Mouse (Mus musculus) NIH3T3 (cell line): ENCODE measurements at regions not wholly inside any gene's neighbourhood (a gene's known extent, or its start where the extent isn't known, plus 50 kb on each side); places are given as distances from the start of the nearest gene placed in this dataset.

Experiments
- DNase-seq: peaks from one replicate; pipeline ENCODE4 v3.0.0-alpha.2; 2012; ENCODE audit warnings: low read depth

DNA sequence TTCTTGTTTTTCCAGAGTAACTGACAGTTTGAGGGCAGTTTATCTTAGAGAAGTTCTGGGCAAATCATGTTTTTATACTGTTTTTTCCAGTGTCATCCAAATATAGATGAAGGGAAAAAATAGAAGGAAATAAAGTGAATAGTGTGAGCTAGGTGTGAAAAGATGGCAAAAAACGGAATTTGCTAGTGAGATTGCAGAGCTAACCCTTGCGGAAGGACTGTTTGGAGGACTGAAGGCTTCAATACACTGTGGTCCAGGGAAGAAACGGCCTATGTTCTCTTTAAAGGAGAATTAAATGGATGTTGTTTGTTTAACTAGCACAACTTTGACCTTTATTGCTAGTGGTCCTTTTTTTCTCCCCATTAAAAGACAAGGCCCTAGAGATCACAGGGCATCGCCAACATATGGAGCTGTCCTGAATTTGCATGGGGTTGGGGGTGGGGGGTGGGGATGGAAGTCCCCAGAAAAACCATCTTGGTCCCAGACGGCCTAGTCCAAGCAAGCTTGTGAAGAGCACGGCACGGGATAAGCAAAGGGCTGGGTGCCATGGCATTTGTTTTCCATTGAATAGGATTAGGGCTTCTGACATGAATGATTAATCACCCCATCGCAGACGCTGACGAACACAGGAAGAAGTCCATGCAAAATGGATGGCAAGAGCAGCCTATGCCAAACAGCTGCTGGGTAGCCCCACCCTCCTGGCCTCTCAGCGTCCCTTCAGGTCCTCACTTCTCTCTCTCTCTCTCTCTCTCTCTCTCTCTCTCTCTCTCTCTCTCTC, 480.0 kb downstream of the Nuf2 start:
- no peak for DNase-seq

DNA sequence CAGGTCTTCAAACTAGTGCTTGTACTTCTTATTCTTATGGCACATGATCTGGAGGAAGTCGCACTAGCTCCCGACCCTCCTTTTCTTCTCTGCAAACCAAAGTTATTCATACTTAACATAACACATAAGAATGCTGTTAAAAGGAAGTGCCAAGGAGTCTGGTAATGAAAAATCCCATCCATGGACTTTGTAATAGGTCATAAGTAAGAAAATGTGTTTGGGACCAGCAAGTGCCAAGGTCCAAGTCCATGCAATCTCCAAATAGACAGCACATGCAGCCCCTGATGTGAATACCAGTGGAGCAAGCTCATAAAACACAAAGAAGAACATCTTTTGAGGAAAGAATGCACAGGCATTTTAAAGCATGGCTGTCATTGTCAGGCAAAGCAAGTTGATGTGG, 481.4 kb downstream of the Nuf2 start:
- DNase-seq: no peak

DNA sequence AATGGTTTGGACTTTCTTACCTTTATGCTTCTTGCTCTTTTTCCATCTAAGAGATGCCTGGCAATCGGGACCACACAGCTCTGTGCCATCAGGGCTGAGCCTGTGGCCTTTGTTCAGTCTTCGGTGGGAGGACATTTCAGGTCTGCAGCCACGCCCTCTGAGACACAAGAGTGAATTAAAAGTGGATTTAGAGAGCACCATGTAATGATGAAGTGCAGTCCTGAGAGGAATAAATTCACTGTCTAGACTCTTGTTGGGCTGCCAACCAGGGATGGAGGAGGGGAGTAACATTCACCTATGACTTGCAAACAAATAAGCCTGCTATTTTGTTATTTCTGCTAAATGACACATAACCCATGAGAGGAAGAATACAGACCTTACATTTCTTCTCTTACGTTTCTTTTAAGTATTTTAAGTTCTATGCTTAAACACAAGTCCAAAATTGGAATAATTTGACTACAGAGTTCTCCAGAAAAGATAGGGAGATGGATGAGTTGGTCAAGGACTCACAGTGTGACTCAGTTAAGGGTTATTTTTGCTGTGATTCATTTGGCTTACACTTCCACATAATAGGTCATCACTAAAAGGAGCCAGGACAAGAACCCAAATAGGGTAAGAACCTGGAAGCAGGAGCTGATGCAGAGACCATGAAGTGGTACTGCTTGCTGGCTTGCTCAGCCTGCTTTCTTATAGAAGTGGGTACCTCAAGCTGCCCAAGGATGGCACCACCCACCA, 484.3 kb downstream of the Nuf2 start:
- peak; percentile 56 for DNase-seq

DNA sequence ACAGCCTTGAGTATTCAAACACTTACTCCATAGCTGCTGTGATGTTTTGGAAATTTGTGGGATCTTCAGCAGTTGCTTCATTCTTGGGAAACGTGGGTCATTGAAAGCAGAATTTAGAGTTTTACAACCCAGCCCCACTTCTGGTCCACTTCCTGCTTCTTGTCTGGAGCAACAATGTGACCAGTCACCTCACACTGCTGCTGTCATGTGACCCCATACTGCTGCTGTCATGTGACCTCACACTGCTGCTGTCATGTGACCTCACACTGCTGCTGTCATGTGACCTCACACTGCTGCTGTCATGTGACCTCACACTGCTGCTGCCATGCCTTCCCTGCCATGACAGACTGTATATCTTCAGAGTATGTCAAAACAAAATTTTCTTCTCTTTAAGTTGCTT, 497.7 kb downstream of the Nuf2 start:
- no peak for DNase-seq

DNA sequence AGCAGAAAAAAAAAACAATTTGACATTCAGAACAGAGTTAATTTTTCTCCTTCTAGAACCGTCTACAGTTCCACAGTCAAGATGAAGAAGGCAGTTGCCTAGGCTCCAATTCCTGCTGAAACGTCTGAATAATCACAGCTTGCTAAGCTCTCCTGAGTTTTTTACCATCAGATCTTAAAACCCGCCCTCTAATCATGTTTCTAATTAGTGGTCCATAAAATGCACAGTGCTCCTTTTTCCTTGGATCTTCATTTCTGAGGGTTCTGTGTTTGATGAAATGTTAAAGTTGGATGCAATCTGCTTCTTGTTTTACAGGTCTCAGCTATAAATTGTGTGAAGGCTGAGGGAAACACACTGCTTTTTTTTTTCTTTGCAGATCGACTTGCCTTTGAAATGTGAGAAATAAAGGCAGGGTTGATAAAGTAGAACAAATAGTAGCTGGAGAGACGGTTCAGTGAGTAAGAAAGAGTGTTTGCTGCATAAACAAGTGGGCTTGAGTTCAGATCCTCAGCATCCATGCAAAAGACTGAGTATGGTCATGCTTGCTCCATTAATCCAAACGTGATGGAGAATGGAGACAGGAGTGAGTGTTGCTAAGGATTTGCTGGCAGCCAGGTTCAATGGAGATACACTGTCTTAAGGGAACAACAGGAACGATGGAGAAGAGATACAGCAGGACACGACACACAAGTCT, 499.3 kb downstream of the Nuf2 start:
- DNase-seq: no peak

DNA sequence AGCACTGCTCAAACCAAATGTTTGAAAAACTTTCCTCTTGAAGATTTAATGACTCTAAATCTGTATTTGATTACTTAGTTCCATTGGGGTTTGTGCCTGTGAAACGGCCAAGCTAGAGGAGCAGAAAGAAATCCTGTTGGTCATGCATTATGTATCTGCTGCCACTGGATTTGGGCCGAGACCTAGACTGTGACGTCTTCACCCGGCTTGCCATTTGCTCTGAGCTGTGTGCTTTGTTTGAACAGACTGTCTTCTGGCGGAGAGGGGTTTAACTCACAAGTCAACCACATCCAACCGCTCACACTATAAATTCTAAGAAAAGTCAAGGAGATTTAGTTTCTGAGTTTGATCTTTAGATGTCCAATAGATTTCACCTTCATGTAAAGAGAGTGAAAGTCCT, 503.6 kb downstream of the Nuf2 start:
- peak; percentile 8 for DNase-seq

DNA sequence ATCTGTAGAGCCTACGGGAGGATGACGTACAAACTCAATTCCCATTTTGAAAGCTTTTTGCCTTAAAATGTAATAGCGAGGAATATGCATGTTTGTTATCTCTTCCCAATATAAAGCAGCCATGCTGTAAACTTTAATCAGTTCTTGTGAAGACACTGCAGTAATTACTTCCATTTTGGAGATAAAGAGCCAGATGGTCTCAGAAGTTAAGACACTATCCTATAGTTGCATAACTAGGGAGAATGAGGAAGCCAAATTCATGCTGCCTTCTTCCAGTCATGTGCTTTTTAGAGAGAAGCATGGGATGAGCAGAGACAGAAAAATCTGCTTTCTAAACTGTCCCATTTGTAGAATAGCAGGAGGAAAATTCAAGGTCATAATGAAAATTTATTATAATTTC, 504.0 kb downstream of the Nuf2 start:
- DNase-seq: no peak

DNA sequence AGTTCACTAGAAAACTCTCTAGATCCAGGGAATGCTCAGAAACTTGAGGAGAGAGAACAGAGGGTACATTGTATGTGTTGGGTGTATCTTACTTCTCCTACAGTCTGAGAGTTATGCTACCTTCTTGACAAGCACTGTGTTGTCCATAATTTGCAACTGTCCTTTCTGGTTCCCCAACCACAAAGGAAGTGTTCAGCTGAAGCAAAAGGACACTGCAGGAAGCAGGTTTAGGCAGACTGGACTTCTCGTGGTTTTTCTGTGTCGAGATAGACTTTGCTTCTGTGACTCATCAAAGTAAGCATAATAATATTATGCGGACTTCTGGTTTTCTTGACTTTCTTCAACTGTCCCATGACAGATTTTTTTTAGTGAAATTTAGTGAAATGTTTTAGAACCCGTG, 506.7 kb downstream of the Nuf2 start:
- DNase-seq: no peak

DNA sequence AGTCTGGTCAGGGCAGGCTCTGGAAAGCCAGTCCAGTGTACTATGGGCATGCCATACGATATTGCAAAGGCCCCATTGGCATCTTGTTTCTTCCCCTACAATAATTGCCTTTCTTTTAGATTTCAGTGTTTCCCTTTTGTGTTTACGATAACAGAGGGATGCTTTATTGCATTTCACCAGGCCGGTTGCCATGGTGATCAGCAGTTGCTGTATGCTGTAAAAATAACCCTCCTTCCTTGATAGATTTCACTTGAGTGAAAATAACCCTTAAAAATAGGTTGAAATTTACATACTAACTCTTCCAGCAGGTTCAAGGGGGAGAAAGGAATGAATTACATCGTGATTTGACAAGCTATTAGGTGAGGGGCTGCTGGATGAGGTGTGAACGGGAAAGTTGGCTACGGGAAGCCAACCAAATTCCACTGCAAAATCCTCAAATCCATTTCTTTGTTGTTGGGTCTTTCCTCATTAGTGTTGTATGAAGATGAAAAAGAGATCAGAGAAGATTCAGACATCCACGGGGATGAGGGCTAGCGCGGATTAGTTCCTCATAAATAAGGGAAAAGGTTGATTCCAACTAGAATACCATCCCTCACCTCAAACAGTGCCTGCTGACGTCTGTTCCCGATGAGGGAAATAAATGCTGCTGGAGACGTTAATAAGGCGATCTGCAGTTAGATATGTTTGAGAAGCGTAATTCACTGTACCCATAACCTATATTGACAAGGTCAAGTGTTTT, 539.6 kb downstream of the Nuf2 start:
- DNase-seq: no peak

DNA sequence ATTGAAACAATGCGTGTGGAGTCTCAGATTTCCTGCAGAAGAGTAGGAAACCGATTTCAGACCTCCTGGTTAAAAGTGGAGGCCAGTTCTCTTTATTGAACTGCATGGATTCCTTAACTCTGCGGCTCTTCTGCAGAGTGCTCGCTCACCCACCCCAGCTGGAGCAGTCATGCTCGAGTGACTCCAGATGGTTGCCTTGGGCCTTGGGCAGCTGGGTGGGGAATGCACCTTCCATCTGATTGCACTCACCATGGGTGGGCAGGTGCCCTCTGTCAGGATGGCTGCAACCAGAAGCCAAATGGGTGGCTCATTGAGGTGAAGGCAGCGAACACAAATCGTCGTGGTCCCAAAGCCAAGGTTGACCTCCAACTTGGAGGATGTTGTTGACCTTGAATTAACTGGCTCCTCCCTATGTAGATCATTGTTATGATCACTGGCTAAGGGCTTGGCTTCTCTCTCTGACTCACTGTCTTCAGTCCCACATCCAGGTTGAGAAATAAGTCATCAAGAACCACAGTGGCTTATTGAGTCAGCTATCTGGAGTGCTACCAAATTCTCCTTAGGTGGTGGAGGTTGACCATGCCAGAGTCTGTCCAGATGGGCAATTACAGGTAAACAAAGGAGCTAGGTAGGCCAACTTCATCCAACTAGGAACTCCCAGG, 543.1 kb upstream of the Pbx1 start:
- DNase-seq: no peak

DNA sequence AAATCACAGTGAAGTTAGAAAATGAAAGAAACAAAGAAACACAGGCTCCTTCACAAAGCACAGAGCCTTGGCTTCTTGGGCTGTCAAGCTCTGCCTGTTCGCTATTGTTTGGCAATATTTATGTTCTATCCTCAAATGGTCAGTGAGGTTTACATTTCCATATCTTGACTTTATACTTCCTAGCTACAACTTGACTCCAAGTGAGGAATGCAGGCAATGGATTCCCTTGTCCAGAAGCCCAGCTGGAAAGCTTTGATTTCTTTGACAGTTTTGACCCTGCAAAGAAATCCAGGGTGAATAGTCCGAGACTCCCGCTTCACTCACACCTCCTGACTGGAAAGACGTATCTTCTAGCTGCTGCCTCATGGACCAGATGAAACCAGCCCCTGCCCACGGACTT, 537.3 kb upstream of the Pbx1 start:
- DNase-seq: no peak

DNA sequence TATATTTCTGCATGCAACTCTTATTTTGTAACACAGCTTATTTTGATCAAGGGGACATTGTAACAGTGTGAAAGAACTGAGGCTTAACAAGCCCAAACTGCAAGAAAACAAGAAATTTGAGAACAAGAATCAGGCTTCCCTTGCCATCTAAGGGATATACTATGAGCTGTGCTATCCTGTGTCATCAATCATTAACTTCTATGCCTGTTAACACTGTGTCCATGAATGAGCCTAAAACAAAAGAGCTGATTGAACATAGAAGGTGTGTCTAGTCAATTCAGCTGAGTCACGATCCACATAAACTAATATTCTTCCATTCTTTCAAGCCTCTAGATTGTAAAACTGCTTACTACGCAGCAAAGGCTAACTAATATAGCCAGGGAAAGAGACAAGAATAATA, 535.3 kb upstream of the Pbx1 start:
- no peak for DNase-seq

DNA sequence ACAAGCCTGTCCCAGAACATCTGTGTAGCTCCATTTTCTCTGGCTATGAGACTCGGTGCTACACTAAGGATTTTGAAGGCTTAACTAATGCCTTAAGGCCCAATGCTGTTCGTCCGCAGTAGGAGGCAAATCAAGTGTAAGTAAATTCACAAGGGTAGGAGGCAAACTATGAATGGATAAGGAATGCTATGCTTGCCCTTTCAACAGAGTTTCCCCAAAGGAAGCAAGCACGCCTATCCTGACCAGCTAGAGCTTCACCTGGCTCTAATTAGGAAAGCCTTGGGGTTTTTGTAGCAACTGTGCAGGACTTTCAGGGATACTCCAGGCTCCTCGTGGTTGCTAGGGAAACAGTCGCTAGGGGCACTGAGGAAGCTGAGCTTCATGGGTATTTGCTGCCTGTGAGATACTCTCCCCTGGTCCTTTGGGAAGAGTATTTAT, 532.4 kb upstream of the Pbx1 start:
- peak; percentile 8 for DNase-seq

DNA sequence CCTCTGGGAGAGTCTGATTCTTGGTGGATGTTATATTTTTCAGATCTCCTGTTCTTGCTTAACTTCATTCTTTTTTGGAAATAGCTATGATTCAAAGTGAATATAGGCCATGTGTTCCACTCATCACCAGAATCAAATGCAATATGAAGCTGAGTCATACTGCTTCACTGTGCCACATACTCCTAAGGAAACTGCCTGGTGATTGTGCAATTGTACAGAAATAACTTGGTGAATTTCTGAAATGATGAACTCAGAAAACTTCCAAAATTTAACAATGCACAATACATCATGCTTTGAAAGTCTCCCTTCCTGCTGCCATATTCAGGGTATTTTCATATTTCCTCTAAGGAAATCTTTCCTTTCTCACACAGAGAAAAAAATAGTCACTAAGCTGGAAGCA, 518.9 kb upstream of the Pbx1 start:
- no peak for DNase-seq

DNA sequence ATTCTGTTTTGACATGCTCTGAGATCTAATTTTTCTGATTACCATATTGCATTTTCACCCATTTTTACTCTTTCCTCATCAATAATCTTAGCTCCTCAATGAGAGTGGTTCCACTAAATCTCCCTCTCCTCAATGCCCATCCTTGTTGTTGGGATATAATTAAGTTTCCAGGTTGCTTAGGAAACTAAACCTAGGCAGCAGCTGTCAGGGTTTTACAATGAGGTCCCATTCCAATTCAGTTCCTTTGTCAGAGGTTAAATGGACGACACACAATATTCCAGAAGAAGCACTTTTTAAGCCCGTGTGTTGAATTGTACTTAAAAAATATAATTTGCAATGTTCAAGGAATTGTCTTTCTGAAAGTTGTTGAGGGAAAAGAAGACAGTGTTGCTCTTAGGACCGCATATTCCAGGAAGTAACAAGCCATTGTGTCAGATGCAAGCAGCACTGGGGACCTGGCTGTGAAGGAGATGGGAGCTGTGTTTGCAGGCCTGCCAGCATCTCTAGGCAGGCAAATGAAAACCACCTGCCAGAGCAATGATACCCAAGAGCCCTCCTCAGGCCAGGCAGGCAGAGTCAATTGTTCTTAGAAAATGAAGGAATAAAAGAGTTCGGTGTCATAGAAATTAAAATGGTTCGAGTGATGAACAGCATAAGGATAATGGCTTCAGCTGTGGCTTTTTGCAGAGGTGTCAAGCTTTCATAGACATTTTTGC, 492.2 kb upstream of the Pbx1 start:
- DNase-seq: no peak

DNA sequence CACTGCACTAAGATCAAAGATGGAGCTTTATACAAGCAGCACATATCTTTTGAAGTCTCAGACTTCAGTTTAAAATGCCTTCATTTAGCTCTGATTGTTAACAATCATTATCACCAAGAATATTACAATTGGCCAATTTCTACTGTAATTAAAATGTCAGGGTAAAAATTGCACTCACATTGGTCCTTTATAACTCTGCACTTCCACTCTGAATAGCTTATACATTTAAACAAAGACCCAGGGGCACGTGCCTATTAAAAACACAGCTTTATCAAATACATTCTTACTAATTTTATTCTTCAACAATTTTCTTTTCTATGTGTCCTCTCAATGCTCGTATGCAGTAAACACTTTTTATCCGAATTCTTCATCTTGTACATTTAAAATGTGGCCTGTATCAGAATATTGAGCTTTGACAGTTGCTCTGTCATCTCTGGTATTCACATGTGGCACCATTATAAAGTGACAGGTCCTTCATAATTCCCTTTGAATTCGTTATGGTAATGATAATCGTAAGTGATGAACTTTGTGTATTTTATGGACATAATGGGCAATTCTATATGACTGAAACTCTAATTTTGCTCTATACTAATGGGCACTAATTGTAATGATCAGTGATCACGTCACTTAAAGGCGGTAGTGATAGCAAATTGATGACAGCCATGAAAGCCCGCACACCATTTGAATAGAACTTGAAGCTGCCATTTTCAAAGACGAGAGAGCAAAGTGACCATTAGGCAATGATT, 486.4 kb upstream of the Pbx1 start:
- no peak for DNase-seq

DNA sequence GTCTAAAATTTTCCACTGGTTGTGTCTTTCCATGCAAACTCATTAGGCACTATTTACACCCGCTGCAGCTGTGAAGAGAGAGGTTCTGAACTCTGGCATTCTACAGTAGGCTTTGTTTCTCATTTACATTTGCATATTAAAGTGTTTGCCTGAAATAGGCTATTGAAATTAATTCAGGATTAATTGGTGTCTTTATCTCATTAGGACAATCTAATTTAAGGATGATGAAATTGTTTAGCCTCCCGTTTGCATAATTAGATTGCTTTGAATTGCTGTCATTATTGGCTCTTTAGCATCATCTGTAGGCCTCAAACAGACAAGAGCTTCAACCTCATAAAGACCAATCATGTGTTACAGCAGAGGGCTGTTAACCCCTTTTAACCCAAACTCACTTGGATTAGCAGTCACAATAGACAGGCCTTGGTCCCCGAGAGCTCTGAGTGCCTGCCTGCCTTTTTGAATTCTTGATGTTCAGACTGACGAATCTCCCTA, 476.7 kb upstream of the Pbx1 start:
- no peak for DNase-seq

DNA sequence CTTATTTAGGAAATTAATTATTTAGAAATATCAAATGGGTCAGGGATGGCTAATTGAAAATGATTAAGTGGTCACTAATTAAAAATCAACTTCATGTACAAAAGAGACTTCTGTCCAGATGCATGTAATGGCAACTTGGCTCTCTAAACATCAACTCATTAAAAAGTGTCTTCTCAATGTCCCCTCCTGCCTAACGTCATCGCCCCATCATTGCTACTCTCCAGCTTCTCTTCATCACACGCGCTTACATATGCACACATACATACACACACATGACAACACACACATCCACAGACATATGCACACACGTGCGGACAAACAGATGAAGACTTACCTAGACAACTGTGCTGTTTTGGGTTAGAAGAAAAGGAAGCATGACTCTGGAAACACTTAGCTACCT, 476.1 kb upstream of the Pbx1 start:
- DNase-seq: no peak

DNA sequence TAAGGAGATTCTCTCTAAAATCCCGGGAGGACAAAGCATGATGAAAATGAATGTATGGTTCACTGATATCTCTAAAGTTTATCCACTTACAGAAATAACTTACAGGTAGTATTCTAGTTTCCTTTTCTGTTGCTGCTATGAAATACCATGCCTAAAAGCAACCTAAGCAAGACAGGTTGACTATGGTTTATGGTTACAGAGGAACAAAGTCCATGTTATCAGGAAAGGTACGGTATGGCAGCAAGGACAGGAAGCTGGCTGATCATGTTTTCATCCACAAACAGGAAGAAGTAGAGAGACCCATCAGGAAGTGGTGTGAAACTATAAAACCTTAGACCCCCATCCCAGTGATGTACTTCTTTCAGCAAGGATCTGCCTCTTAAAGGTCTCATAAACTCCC, 466.4 kb upstream of the Pbx1 start:
- DNase-seq: no peak

DNA sequence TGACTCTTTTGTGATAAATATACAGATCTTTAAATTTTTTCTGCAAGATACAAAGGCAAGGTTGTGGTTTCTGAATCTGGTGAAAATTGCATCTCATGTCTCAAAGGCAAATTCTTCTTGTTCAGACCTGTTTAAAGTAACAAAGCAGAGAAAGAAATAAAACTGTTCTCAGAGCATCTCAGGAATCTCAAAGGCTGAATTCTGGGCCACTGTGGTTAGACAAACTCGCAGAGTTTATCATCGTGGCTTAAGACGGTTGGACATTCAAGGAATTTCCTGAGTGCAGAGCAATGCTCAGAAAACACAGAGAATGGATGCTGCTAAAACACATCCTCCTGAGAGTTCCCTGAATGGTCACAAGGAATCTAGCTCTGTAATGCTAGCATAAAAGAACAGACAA, 429.5 kb upstream of the Pbx1 start:
- DNase-seq: no peak
